Mouse (Mus musculus): ENCODE results near the gene Cenpf. TPM values are rescaled to one million over a fixed set of nuclear protein-coding genes. Genes with fewer than 3 reads are reported as not detected.

Cenpf gene
- polyA plus RNA-seq, 1 experiment: 12.6 TPM

DNA sequence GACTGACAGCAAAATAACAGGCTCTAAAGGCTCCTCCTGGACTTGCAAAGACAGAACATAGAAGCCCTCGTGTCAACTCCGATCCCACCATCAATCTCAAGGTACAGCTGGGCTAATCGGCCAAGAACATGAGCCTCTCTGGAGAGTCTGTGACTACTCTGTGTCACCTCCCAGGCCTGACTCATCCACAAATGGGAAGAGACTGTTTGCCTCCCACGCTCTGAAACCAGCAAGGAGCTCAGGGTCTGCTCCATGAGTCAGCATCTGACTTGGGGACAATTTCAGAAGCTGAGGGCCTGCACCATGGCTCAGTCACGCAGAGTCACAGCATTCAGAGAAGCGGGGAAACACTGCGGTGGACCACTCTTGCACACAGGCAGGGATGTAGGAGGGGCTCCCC, 72.6 kb downstream of the Cenpf start:
- H3K36me3 ChIP-seq (ENCODE audit: control insufficient read depth, insufficient read depth, low read length): no peaks in the 10 kb centered on the region
- no peaks in the 10 kb centered on the region for H3K27me3 ChIP-seq (ENCODE audit: control insufficient read depth, insufficient read depth, low read length)
- H3K4me3 ChIP-seq (ENCODE audit: control insufficient read depth, low read depth, low read length): no peak overlapping the region
- TF ChIP-seq POLR2A (IDR thresholded peaks at IDR 0.05; ENCODE audit: control insufficient read depth, low read depth, low read length): no peak
- no peak overlapping the region for H3K27ac ChIP-seq (ENCODE audit: control insufficient read depth, insufficient read depth, low read depth, low read length)
- H3K4me1 ChIP-seq (ENCODE audit: control insufficient read depth, insufficient read depth, low read length): 0 out of 2 replicates have a peak, but pooled peaks cover 2% of the 10 kb centered on the region

DNA sequence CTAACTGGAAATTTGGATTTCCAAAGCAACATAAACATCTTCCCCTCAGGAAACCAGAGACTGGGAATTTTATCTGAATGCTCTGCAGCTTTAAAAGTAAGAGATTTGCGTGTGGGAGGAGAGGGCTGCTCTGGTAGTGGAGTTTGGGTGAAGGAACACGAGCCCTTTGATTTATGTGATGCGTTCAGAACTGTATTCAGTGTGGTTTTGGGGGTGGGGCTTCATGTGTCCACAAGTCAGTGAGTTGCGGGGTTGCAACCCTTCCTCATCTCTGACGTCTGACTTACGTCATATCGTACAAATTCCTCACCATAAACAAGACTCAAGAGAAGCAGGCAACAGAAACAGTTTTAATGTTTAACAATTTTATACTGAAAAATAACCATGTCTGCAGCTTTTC, 74.8 kb downstream of the Cenpf start:
- no peaks in the 10 kb centered on the region for H3K27me3 ChIP-seq (ENCODE audit: control insufficient read depth, insufficient read depth, low read length)
- no peaks in the 10 kb centered on the region for H3K36me3 ChIP-seq (ENCODE audit: control insufficient read depth, insufficient read depth, low read length)
- H3K4me3 ChIP-seq (ENCODE audit: control insufficient read depth, low read depth, low read length): no peak overlapping the region
- H3K4me1 ChIP-seq (ENCODE audit: control insufficient read depth, insufficient read depth, low read length): 0 out of 2 replicates have a peak, but pooled peaks cover 2% of the 10 kb centered on the region
- no peak overlapping the region for H3K27ac ChIP-seq (ENCODE audit: control insufficient read depth, insufficient read depth, low read depth, low read length)
- TF ChIP-seq CTCF (IDR thresholded peaks at IDR 0.05; ENCODE audit: control insufficient read depth, insufficient read depth, insufficient replicate concordance, low read depth, low read length) (no peak), POLR2A (IDR thresholded peaks at IDR 0.05; ENCODE audit: control insufficient read depth, low read depth, low read length) (no peak)

DNA sequence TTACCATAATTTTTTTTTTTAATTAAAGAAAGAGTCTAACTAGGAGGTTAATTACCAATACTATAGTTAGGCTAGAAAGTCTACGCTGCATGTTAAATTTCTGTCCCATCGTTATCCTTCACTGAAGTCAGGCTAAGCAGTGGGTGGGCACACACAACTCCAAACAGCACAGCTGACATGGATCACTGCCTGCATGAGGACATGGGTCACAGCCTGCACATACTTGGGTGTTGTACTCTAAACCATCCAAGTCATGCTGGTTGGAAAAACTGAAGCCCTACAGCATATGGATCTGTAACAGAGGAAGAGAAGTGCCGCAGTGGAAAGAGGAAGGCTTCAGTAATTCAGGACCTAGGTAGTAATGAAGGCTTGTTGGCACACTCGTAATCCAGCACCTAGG, 76.1 kb downstream of the Cenpf start:
- TF ChIP-seq CTCF (IDR thresholded peaks at IDR 0.05; ENCODE audit: control insufficient read depth, insufficient read depth, insufficient replicate concordance, low read depth, low read length) (no peak), POLR2A (IDR thresholded peaks at IDR 0.05; ENCODE audit: control insufficient read depth, low read depth, low read length) (no peak)
- Histone ChIP-seq H3K27me3 (ENCODE audit: control insufficient read depth, insufficient read depth, low read length) (no peaks in the 10 kb centered on the region), H3K4me3 (ENCODE audit: control insufficient read depth, low read depth, low read length) (no peak overlapping the region), H3K27ac (ENCODE audit: control insufficient read depth, insufficient read depth, low read depth, low read length) (no peak overlapping the region), H3K36me3 (ENCODE audit: control insufficient read depth, insufficient read depth, low read length) (no peaks in the 10 kb centered on the region), H3K4me1 (ENCODE audit: control insufficient read depth, insufficient read depth, low read length) (0 out of 2 replicates have a peak, but pooled peaks cover 2% of the 10 kb centered on the region)

DNA sequence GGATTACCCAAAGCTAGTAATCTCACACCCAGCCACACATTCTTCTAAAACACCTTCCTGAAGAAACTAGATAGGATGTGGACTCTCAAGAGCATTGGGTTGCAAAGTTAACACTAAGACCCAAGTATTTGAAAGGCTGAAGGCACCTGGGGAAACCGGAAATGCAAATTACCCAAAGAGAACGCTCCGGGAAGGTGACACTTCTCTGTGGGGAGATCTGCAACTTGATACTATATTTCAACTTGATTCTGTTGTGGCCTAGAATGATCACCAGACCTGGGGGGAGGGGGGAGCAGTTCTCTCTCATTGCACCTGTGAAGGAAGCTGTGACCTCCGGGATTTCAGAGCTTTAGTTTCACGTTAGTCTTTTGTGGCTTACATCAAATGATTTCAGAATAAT, 79.2 kb downstream of the Cenpf start:
- no peak overlapping the region for H3K27ac ChIP-seq (ENCODE audit: control insufficient read depth, insufficient read depth, low read depth, low read length)
- no peaks in the 10 kb centered on the region for H3K27me3 ChIP-seq (ENCODE audit: control insufficient read depth, insufficient read depth, low read length)
- H3K36me3 ChIP-seq (ENCODE audit: control insufficient read depth, insufficient read depth, low read length): no peaks in the 10 kb centered on the region
- no peak for TF ChIP-seq CTCF (IDR thresholded peaks at IDR 0.05; ENCODE audit: control insufficient read depth, insufficient read depth, insufficient replicate concordance, low read depth, low read length)
- no peak for TF ChIP-seq POLR2A (IDR thresholded peaks at IDR 0.05; ENCODE audit: control insufficient read depth, low read depth, low read length)
- H3K4me3 ChIP-seq (ENCODE audit: control insufficient read depth, low read depth, low read length): no peak overlapping the region
- 0 out of 2 replicates have a peak, but pooled peaks cover 2% of the 10 kb centered on the region for H3K4me1 ChIP-seq (ENCODE audit: control insufficient read depth, insufficient read depth, low read length)

DNA sequence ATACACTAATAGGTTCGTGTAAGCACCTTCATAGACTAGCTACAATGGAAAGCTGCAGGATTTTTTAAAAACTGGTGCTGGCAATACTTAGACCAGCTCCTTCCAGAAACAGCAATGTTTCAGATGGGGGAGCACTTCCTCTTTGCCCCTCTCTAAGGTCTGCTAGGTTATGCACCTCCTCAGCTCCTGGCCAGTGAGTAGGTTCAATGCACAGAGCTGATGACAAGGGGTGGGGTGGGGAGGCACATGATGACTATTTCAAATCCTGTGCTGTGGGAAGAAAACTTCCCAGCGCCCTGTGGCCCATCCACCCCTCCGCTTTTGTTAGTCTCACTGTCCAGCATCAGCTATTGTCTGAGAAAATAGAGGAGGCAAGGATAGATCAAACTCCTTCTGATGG, 79.8 kb downstream of the Cenpf start:
- Histone ChIP-seq H3K27ac (ENCODE audit: control insufficient read depth, insufficient read depth, low read depth, low read length) (no peak overlapping the region), H3K4me3 (ENCODE audit: control insufficient read depth, low read depth, low read length) (no peak overlapping the region), H3K4me1 (ENCODE audit: control insufficient read depth, insufficient read depth, low read length) (0 out of 2 replicates have a peak, but pooled peaks cover 2% of the 10 kb centered on the region), H3K36me3 (ENCODE audit: control insufficient read depth, insufficient read depth, low read length) (no peaks in the 10 kb centered on the region), H3K27me3 (ENCODE audit: control insufficient read depth, insufficient read depth, low read length) (no peaks in the 10 kb centered on the region)
- no peak for TF ChIP-seq POLR2A (IDR thresholded peaks at IDR 0.05; ENCODE audit: control insufficient read depth, low read depth, low read length)
- no peak for TF ChIP-seq CTCF (IDR thresholded peaks at IDR 0.05; ENCODE audit: control insufficient read depth, insufficient read depth, insufficient replicate concordance, low read depth, low read length)

DNA sequence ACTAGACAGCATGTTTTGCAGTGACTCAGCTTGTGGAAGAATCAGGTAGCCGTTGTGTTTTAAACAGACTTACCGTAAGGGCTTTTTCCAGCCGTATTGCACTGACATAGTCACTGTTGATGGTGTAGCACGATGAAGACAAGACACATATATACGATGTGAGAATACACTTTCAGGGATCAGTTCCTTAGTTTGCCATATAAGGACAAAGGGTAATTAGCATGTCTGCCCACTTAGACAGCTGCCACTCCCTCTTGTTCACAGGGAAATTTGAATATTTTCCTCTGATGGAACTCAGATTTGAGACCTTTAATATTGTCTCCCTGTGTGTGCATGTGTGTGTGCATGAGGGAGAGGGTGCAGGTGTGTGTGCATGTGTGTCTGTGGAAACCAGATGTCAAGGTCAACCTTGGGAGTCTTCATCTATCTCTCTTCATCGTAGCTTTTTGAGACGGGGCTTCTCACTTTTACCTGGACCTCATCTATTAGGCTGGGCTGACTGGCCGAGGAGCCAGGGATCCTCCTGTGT, 82.2 kb downstream of the Cenpf start:
- no peak overlapping the region for H3K4me3 ChIP-seq (ENCODE audit: control insufficient read depth, low read depth, low read length)
- no peaks in the 10 kb centered on the region for H3K4me1 ChIP-seq (ENCODE audit: control insufficient read depth, insufficient read depth, low read length)
- no peaks in the 10 kb centered on the region for H3K27me3 ChIP-seq (ENCODE audit: control insufficient read depth, insufficient read depth, low read length)
- TF ChIP-seq POLR2A (IDR thresholded peaks at IDR 0.05; ENCODE audit: control insufficient read depth, low read depth, low read length) (no peak), CTCF (IDR thresholded peaks at IDR 0.05; ENCODE audit: control insufficient read depth, insufficient read depth, insufficient replicate concordance, low read depth, low read length) (no peak)
- H3K36me3 ChIP-seq (ENCODE audit: control insufficient read depth, insufficient read depth, low read length): no peaks in the 10 kb centered on the region
- no peak overlapping the region for H3K27ac ChIP-seq (ENCODE audit: control insufficient read depth, insufficient read depth, low read depth, low read length)

DNA sequence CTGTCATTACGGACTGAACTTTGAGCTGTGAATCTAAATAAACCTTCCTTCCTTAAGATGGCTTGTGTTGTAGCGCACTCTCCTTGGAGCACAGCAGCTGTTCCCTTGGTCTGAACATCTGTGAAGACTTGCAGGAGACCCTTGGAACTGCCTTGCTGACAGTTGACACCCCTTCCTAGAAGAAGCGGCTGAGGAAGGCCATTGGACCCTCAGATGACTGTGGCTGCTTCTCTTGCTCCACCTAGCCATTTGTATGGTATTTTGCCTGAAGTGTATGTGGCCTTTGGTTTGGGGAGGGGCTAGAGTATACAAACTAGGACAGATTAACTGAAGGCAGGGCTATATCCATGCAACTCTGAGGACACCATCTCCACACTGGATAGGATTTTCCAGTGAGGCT, 90.8 kb downstream of the Cenpf start:
- H3K4me3 ChIP-seq (ENCODE audit: control insufficient read depth, low read depth, low read length): no peak overlapping the region
- TF ChIP-seq POLR2A (IDR thresholded peaks at IDR 0.05; ENCODE audit: control insufficient read depth, low read depth, low read length) (no peak), CTCF (IDR thresholded peaks at IDR 0.05; ENCODE audit: control insufficient read depth, insufficient read depth, insufficient replicate concordance, low read depth, low read length) (no peak)
- no peaks in the 10 kb centered on the region for H3K4me1 ChIP-seq (ENCODE audit: control insufficient read depth, insufficient read depth, low read length)
- H3K27me3 ChIP-seq (ENCODE audit: control insufficient read depth, insufficient read depth, low read length): no peaks in the 10 kb centered on the region
- H3K36me3 ChIP-seq (ENCODE audit: control insufficient read depth, insufficient read depth, low read length): no peaks in the 10 kb centered on the region
- H3K27ac ChIP-seq (ENCODE audit: control insufficient read depth, insufficient read depth, low read depth, low read length): no peak overlapping the region

Other genes starting within 250 kb of the Cenpf start
- 3.3 and 3.9 TPM in 2 replicates for gene Ptpn14, start 40.2 kb upstream of the Cenpf start, polyA plus RNA-seq (2012; rRNA removed)
- gene Smyd2, start 234.3 kb upstream of the Cenpf start, polyA plus RNA-seq (2012; rRNA removed): 22.1 and 23.4 TPM in 2 replicates

Data from testis, adult 2 months (tissue).